Mouse (Mus musculus) liver, adult 2 months (tissue): ENCODE measurements around the gene Slc4a3. TPM values are rescaled to one million over a fixed set of nuclear protein-coding genes. Genes with fewer than 3 reads are reported as not detected.

ENCODE experiments used
- DNase-seq: peaks from one replicate; pipeline ENCODE4 v3.0.0-alpha.2; 2011; ENCODE audit warnings: low read depth, low spot score; ENCODE audit errors: extremely low read depth
- H3K27ac ChIP-seq: fragments of 200-500 bp; replicated peaks from 2 replicates; pipeline ENCODE4 v1.5.1; 2012; ENCODE audit warnings: low read depth, mild to moderate bottlenecking, control low read depth, inconsistent platforms, low read length; ENCODE audit not compliant: insufficient read depth
- H3K27me3 ChIP-seq: fragments of 200-500 bp; 2 replicates; pipeline ENCODE4 v1.6.1; 2012; ENCODE audit warnings: mild to moderate bottlenecking, moderate library complexity, low read length, inconsistent platforms; ENCODE audit not compliant: control insufficient read depth, insufficient read depth
- H3K36me3 ChIP-seq: fragments of 200-500 bp; 2 replicates; pipeline ENCODE4 v1.6.1; 2012; ENCODE audit warnings: low read length, inconsistent platforms; ENCODE audit not compliant: control insufficient read depth, insufficient read depth
- H3K4me1 ChIP-seq: fragments of 200-500 bp; 2 replicates; pipeline ENCODE4 v1.6.1; 2011; ENCODE audit warnings: low read length; ENCODE audit not compliant: control insufficient read depth, insufficient read depth
- H3K4me3 ChIP-seq: fragments of 200-500 bp; 2 replicates; pipeline ENCODE4 v1.5.1; 2011; ENCODE audit warnings: low read depth, mild to moderate bottlenecking, control low read depth, low read length, moderate library complexity; ENCODE audit not compliant: insufficient read depth
- H3K79me2 ChIP-seq: fragments of 200-500 bp; 2 replicates; pipeline ENCODE4 v1.6.1; 2012; ENCODE audit warnings: inconsistent platforms, mild to moderate bottlenecking, low read length, moderate library complexity; ENCODE audit not compliant: control insufficient read depth, insufficient read depth
- H3K9ac ChIP-seq: fragments of 200-500 bp; 2 replicates; pipeline ENCODE4 v1.6.1; 2012; ENCODE audit warnings: low read depth, mild to moderate bottlenecking, control low read depth, inconsistent platforms, low read length
- CTCF ChIP-seq: fragments of 200-500 bp; IDR thresholded peaks from 2 replicates; pipeline ENCODE4 v1.5.1; 2011; ENCODE audit warnings: low read depth, low read length, control low read depth
- POLR2A ChIP-seq: fragments of 200-500 bp; IDR thresholded peaks from 2 replicates; pipeline ENCODE4 v1.6.1; 2011; ENCODE audit warnings: low read length, control low read depth; ENCODE audit not compliant: insufficient read depth; ENCODE audit errors: extremely low read depth
- WGBS: fragments of 180-500 bp; shearing (Covaris S2); methylation state at CpG from one replicate; pipeline ENCODE4 v1.1.7; 2018; 5-methylcytosine and 5-hydroxymethylcytosine counted together
- polyA plus RNA-seq: library from polyadenylated mRNA; depleted of rRNA; stranded (reverse); fragments of >200 nt; gene quantifications from 2 replicates; pipeline ENCODE4 v1.2.3, GENCODE M21; 2012
- total RNA-seq: library from RNA; depleted of rRNA; stranded (reverse); fragments of >200 nt; gene quantifications from 2 replicates; pipeline ENCODE4 v1.2.3, GENCODE M21; 2014

Slc4a3 gene
- total and polyA plus RNA-seq, 2 experiments, result 0.37 to 0.76 TPM

GRCm38 (mm10) chr1:75504256-75505045 lies 41.6 kb upstream of the Slc4a3 start:
- DNase-seq, result no peak
- 73% methylated on average over 9 of the region's 9 CpGs for WGBS
- H3K4me3 ChIP-seq, result no peak overlapping the region
- no peak overlapping the region for H3K9ac ChIP-seq
- no peaks in the 10 kb centered on the region for H3K79me2 ChIP-seq
- TF ChIP-seq POLR2A (no peak), CTCF (no peak)
- H3K36me3 ChIP-seq, result no peaks in the 10 kb centered on the region
- no peak overlapping the region for H3K27ac ChIP-seq
- H3K27me3 ChIP-seq, result peaks cover 28% of the 10 kb centered on the region
- H3K4me1 ChIP-seq, result no peaks in the 10 kb centered on the region

GRCm38 (mm10) chr1:75505159-75505955 lies 40.7 kb upstream of the Slc4a3 start:
- H3K27ac ChIP-seq, result no peak overlapping the region
- H3K36me3 ChIP-seq, result no peaks in the 10 kb centered on the region
- no peaks in the 10 kb centered on the region for H3K4me1 ChIP-seq
- 3% methylated on average over 84 of the region's 84 CpGs for WGBS
- H3K9ac ChIP-seq, result peak overlapping the region; percentile 78
- no peaks in the 10 kb centered on the region for H3K79me2 ChIP-seq
- H3K4me3 ChIP-seq, result peak overlapping the region; percentile 74
- TF ChIP-seq CTCF, result no peak
- no peak for TF ChIP-seq POLR2A
- peaks cover 30% of the 10 kb centered on the region for H3K27me3 ChIP-seq
- no peak for DNase-seq

GRCm38 (mm10) chr1:75505956-75506831 lies 39.9 kb upstream of the Slc4a3 start, which contains the start of gene Obsl1:
TSS of gene Obsl1 (minus strand) at chr1:75506452.
- Histone ChIP-seq H3K9ac (peak within 1 kb of the TSS; percentile 78), H3K27me3 (peaks cover 30% of the 10 kb centered on the region), H3K36me3 (no peaks in the 10 kb centered on the region), H3K27ac (no peak within 1 kb of the TSS), H3K79me2 (no peaks in the 10 kb centered on the region), H3K4me3 (peak within 1 kb of the TSS; percentile 74), H3K4me1 (no peaks in the 10 kb centered on the region)
- no peak for DNase-seq
- TF ChIP-seq POLR2A (no peak), CTCF (no peak)
- 4% methylated on average over 65 of the region's 65 CpGs for WGBS

GRCm38 (mm10) chr1:75507006-75507405 lies 39.1 kb upstream of the Slc4a3 start, which contains the start of gene Inha:
TSS of gene Inha (plus strand) at chr1:75507077.
- TF ChIP-seq CTCF, result no peak
- TF ChIP-seq POLR2A, result no peak
- no peak within 1 kb of the TSS for H3K27ac ChIP-seq
- peak within 1 kb of the TSS; percentile 78 for H3K9ac ChIP-seq
- WGBS, result 67% methylated on average over 10 of the region's 10 CpGs
- H3K79me2 ChIP-seq, result no peaks in the 10 kb centered on the region
- no peak for DNase-seq
- no peaks in the 10 kb centered on the region for H3K36me3 ChIP-seq
- peaks cover 30% of the 10 kb centered on the region for H3K27me3 ChIP-seq
- peak within 1 kb of the TSS; percentile 74 for H3K4me3 ChIP-seq
- no peaks in the 10 kb centered on the region for H3K4me1 ChIP-seq

- no peak overlapping the region for H3K9ac ChIP-seq
- H3K27ac ChIP-seq, result no peak overlapping the region
- H3K36me3 ChIP-seq, result no peaks in the 10 kb centered on the region
- no peak for DNase-seq
- H3K79me2 ChIP-seq, result no peaks in the 10 kb centered on the region
- TF ChIP-seq POLR2A (no peak), CTCF (no peak)
- H3K27me3 ChIP-seq, result peaks cover 26% of the 10 kb centered on the region
- 75% methylated on average over 20 of the region's 20 CpGs for WGBS
- no peaks in the 10 kb centered on the region for H3K4me1 ChIP-seq
- no peak overlapping the region for H3K4me3 ChIP-seq
Measured at GRCm38 (mm10) chr1:75509586-75509985, 36.5 kb upstream of the Slc4a3 start.
